Mouse (Mus musculus) heart, adult 2 months (tissue): ENCODE results near the gene Xrcc1.

Experiments used
- CTCF ChIP-seq: fragments of 200-600 bp; IDR thresholded peaks from 2 replicates; pipeline ENCODE4 v1.8.1; 2022; ENCODE audit warnings: antibody characterized with exemption, mild to moderate bottlenecking, moderate library complexity
- EP300 ChIP-seq: fragments of 200-500 bp; IDR thresholded peaks from 2 replicates; pipeline ENCODE4 v1.6.1; 2011; ENCODE audit warnings: low read depth, low read length, control low read depth; ENCODE audit not compliant: insufficient read depth
- POLR2A ChIP-seq: fragments of 200-500 bp; IDR thresholded peaks from 2 replicates; pipeline ENCODE4 v1.6.1; 2011; ENCODE audit warnings: mild to moderate bottlenecking, low read depth, low read length, control low read depth; ENCODE audit not compliant: insufficient read depth

DNA sequence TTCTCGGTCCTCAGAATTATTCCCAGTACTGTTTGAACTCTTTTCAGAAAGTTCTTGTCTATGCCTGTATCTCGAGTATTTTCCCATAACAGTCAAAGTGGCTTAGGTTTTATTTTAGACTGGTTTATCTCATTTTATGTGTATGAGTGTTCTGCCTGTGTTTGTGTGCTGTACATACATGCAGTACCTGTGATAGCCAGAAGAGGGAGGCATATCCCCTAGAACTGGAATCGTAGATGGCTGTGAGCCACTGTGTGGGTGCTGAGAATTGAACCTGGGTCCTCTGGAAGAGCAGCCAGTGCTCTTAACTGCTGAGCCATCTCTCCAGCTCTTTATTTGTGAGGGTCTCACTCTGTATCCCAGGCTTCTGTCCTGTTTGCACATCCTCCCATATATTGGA lies 75.1 kb downstream of the Xrcc1 start:
- TF ChIP-seq CTCF (peak; percentile 48), EP300 (no peak), POLR2A (no peak)
